Mouse (Mus musculus) left cerebral cortex, adult 18-20 months (tissue): ENCODE data around the gene Zfp553. TPM values are rescaled to one million over a fixed set of nuclear protein-coding genes. Genes with fewer than 3 reads are reported as not detected.
A peak's percentile ranks its signal among the peaks of the same experiment; 100 is the strongest.

Source experiments
- DNase-seq, 2 experiments: peaks; one replicate each; pipeline ENCODE4 v3.0.0; 2021 to 2022; ENCODE audit warnings: low spot score in 2 of 2, mixed read lengths in 1 of 2
- total RNA-seq, 2 experiments: library from RNA; stranded (reverse); gene quantifications; 2 replicates each; pipeline ENCODE4 v1.2.3; 2021

Gene Zfp553
- total RNA-seq, 2 experiments from 2014 or later = 21.3 to 22.1 TPM

- no peak for DNase-seq
Observed at GRCm38 (mm10) chr7:127270256-127270655, 37.4 kb downstream of the Zfp553 start.

GRCm38 (mm10) chr7:127270666-127271065 is 37.8 kb downstream of the Zfp553 start:
- no peak for DNase-seq

GRCm38 (mm10) chr7:127271093-127271492 is 38.2 kb downstream of the Zfp553 start:
- DNase-seq = no peak

GRCm38 (mm10) chr7:127272566-127272965 is 39.7 kb downstream of the Zfp553 start:
- DNase-seq = no peak

- DNase-seq = no peak
Observed at GRCm38 (mm10) chr7:127273118-127273923, 40.5 kb downstream of the Zfp553 start.

GRCm38 (mm10) chr7:127273925-127274789 is 41.3 kb downstream of the Zfp553 start, which contains the start of gene Sephs2:
TSS of gene Sephs2 (minus strand) at chr7:127274055.
- DNase-seq = peak; percentile 92 to 94

GRCm38 (mm10) chr7:127276519-127276961 is 43.7 kb downstream of the Zfp553 start:
- no peak for DNase-seq

GRCm38 (mm10) chr7:127278311-127278710 is 45.5 kb downstream of the Zfp553 start:
- DNase-seq = no peak

- no peak for DNase-seq
Observed at GRCm38 (mm10) chr7:127280092-127280491, 47.2 kb downstream of the Zfp553 start.

GRCm38 (mm10) chr7:127281114-127281513 is 48.3 kb downstream of the Zfp553 start:
- no peak for DNase-seq

- no peak for DNase-seq
Observed at GRCm38 (mm10) chr7:127282190-127282589, 49.3 kb downstream of the Zfp553 start.

GRCm38 (mm10) chr7:127285154-127285553 is 52.3 kb downstream of the Zfp553 start:
- DNase-seq = no peak

Other genes with a start within 250 kb of the Zfp553 start
- gene Mvp, start 218.4 kb upstream of the Zfp553 start, total RNA-seq = 1 to 10 TPM; 8.6 to 9.5 TPM
- not detected for gene Pagr1b, start 216.6 kb upstream of the Zfp553 start, total RNA-seq
- 10 to 100 TPM; 18.7 to 35.6 TPM for gene Pagr1a, start 215.7 kb upstream of the Zfp553 start, total RNA-seq
- gene Gm42742, start 212.0 kb upstream of the Zfp553 start, total RNA-seq = 10 to 100 TPM; 45.7 to 55.3 TPM
- 100 to 1,000 TPM; 202 to 211 TPM for gene Prrt2, start 211.8 kb upstream of the Zfp553 start, total RNA-seq
- gene Maz, start 206.0 kb upstream of the Zfp553 start, total RNA-seq = 100 to 1,000 TPM; 205 to 207 TPM
- gene Kif22, start 190.6 kb upstream of the Zfp553 start, total RNA-seq = 1 to 10 TPM; 3.6 to 5.7 TPM
- not detected for gene Zg16, start 145.7 kb upstream of the Zfp553 start, total RNA-seq
- 1 to 10 TPM; 1.1 to 1.6 TPM for gene AI467606, start 141.7 kb upstream of the Zfp553 start, total RNA-seq
- under 1 TPM; 0.54 to 0.63 TPM for gene Qprt, start 110.8 kb upstream of the Zfp553 start, total RNA-seq
- under 1 TPM; 0.09 to 0.16 TPM for gene Spn, start 95.2 kb upstream of the Zfp553 start, total RNA-seq
- gene Cd2bp2, start 37.0 kb upstream of the Zfp553 start, total RNA-seq = 10 to 100 TPM; 88.0 to 90.2 TPM
- gene Tbc1d10b, start 24.6 kb upstream of the Zfp553 start, total RNA-seq = 10 to 100 TPM; 90.8 to 94.1 TPM
- gene Mylpf, start 24.2 kb upstream of the Zfp553 start, total RNA-seq = 1 to 10 TPM; 2.1 to 3.0 TPM
- 1 to 10 TPM; 4.4 to 4.5 TPM for gene Sept1, start 69 bp downstream of the Zfp553 start, total RNA-seq
- gene Zfp771, start 11.2 kb downstream of the Zfp553 start, total RNA-seq = 10 to 100 TPM; 55.2 to 57.9 TPM
- 10 to 100 TPM; 20.8 to 23.2 TPM for gene Dctpp1, start 27.6 kb downstream of the Zfp553 start, total RNA-seq
- gene Sephs2, start 41.0 kb downstream of the Zfp553 start, total RNA-seq = 10 to 100 TPM; 33.4 to 35.8 TPM
- gene Itgal, start 63.2 kb downstream of the Zfp553 start, total RNA-seq = under 1 TPM; 0.42 to 0.86 TPM
- gene Zfp768, start 112.5 kb downstream of the Zfp553 start, total RNA-seq = 10 to 100 TPM; 13.7 to 14.5 TPM
- gene Zfp747, start 143.0 kb downstream of the Zfp553 start, total RNA-seq = 1 to 10 TPM; 6.6 to 7.4 TPM
- 1 to 10 TPM; 3.9 to 4.8 TPM for gene 9130019O22Rik, start 154.1 kb downstream of the Zfp553 start, total RNA-seq
- gene E430018J23Rik, start 160.6 kb downstream of the Zfp553 start, total RNA-seq = 1 to 10 TPM; 7.4 to 7.6 TPM
- 1 to 10 TPM; 4.3 to 4.8 TPM for gene Zfp764, start 173.8 kb downstream of the Zfp553 start, total RNA-seq
- 10 to 100 TPM; 12.7 to 15.7 TPM for gene Zfp688, start 189.0 kb downstream of the Zfp553 start, total RNA-seq
- 1 to 10 TPM; 5.4 to 6.2 TPM for gene Zfp689, start 216.1 kb downstream of the Zfp553 start, total RNA-seq
- gene Prr14, start 226.6 kb downstream of the Zfp553 start, total RNA-seq = 10 to 100 TPM; 24.6 to 33.0 TPM
- 10 to 100 TPM; 54.5 to 57.8 TPM for gene Fbrs, start 246.1 kb downstream of the Zfp553 start, total RNA-seq